Mouse (Mus musculus): Measurements from ENCODE around the gene Aimp1.

Gene Aimp1

GRCm38 (mm10) chr3:132684231-132684928, at the start of gene Aimp1:
TSS of gene Aimp1 (minus strand) at chr3:132684370.
- peak; percentile 17 for DNase-seq (ENCODE audit: low spot score)

DNA sequence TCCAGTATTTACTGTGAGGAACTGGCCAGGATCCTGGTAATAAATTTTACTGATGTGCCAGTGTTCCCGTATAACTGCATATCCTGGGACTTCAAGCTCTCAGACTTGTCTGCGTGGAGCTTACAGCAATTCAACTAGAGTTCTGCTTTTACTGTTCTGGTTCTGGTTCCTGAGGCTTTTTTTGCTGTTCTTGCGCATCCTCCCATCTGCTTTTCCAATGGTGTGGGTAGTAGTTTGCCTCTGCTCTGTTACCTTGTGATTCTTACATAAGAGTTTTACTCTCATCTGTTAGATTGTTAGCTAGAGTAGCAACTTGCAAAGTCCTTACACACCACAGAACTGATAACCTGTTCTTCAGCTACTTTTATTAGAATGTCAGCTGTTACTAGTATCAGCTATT, 40.2 kb upstream of the Aimp1 start:
- no peak for DNase-seq (ENCODE audit: low spot score)

DNA sequence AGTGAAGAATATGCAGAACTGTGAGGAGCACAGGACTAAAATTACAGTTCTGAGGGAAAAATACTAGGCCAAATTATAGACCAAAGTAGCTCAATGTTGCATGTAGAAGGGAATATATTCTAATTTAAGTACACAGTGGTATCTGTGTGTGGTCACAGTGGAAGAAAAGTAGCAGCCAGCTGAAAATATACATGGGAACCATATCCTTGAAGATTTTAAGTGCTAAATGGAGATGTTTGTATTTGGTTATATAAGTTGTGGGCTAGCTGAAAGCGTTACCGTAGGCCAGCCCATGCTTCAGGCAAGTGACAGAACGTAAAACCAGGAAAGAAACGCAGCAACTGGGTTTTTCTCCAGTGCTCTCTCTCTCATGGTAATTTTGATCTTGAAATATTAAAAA, 33.1 kb upstream of the Aimp1 start:
- no peak for DNase-seq (ENCODE audit: low spot score)

DNA sequence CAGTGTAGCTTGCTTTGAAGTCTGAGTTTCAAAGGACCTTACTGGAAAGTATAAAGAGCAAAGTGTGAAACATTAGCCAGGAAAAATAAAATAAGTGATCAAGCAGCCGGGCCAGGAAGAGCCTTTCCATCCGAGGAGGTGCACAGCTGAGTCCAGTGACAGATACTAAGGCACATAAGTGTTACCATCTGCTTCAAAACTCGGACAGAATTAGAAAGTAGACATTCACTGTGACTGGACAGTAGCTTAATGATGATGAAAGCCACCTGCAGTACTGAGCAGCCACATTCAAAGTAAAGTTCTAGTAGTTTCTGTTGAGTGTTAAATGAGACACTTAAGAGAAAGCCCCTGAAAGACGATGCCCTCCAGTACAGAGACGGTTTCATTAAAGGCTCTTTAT, 29.7 kb upstream of the Aimp1 start:
- no peak for DNase-seq (ENCODE audit: low spot score)

- no peak for DNase-seq (ENCODE audit: low spot score)
Measured at GRCm38 (mm10) chr3:132706977-132707376, 22.8 kb upstream of the Aimp1 start.

DNA sequence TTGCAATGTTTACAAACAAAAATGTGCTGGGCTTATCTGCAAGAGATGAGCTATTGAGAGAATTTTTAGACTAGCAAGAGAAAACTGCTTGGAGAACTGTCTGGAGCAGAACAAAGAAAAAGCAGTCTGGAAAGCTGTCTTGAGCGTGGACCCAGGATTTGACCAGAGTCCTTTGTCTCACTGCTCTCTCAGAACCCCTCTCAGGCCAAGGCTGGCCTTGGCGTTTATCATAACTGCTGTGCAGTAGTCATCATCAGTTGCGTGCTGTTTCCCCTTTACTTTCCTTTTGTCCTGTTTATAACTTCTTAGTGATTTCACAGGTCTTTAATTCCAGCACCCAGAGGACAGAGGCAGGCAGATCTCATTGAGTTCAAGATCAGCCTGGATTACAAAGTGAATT, 20.0 kb upstream of the Aimp1 start:
- no peak for DNase-seq (ENCODE audit: low spot score)

DNA sequence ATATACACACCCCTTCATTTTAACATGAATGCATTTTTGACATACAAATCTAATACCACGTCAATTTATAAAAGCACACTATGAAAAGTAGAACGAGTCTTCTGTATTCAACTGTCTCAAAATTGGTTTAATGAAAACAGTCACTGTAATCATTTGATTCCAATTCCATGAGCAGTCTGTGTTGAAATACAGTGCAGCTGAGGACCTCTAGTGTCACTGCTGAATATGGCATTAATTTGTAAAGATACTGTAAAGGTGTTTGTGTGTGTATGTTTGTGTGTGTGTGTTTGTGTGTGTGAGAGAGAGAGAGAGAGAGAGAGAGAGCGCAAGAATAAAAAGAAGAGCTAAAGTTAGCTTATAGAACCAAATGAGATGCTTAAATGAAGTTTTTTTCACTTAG, 17.2 kb upstream of the Aimp1 start:
- peak; percentile 27 for DNase-seq (ENCODE audit: low spot score)

DNA sequence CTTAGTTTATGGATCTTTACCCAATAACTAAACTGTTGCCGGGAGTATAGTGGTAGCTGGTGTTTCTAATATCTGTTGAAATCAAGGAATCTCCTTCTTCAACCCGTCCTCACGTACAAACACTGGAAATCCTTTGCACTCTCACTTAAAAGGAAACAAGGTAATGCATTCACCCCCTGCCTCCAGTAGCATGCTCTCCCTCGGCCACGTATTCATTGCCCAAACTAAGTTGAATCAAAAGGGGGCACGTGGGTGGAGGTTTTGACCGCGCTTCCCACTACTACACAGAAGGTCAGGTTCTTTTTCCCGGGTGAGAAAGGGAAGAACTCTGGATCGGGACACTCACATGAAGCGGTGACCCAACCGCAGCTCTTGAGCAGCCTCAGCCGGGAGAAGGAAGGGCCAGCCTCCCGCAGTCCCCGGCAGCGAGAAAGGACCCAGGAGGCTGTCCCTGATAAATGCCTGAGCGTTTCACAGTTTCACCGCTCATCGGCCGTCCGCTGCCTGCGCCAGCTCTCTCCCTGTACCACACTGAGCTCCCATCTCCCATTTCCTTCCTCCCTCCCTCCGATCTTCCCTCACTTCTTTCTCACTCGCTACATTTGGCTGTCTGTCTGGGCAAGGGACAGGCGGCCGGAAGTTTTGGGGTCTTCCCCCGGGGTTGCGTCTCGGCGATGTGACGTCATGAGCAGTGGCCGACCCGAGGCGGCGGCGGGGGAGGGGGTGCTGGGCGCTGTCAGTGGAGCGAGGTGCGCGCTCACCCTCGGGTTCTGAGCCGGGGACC, 531 bp downstream of the Aimp1 start, which contains the start of gene Tbck:
Tbck (plus strand) TSS at position 698 of the 784 bp plus-strand sequence.
- DNase-seq (ENCODE audit: low spot score): peak; percentile 85

DNA sequence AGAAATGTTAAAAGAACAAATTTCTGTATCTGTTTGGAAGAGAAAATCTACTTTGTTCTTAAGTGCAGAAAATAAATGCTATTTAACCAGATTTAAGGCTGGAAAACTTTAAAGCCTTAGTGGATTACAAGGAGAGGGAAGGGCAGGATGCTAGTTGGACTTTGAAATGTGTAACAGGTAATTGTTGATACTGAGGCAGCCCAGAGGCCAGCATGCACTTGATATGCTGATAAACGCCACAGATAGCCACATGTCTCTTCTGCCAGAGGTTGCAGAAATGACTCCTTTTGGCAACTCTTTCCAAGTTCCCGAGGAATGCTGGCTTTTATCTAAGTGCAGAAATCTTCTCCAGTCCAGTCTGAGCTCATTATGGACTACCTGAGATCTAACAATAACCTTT, 6.7 kb downstream of the Aimp1 start:
- DNase-seq (ENCODE audit: low spot score): no peak

GRCm38 (mm10) chr3:132655955-132656354, 28.2 kb downstream of the Aimp1 start:
- DNase-seq (ENCODE audit: low spot score): no peak

- DNase-seq (ENCODE audit: low spot score): no peak
Measured at GRCm38 (mm10) chr3:132653959-132654358, 30.2 kb downstream of the Aimp1 start.

GRCm38 (mm10) chr3:132651776-132652175, 32.4 kb downstream of the Aimp1 start:
- no peak for DNase-seq (ENCODE audit: low spot score)

- DNase-seq (ENCODE audit: low spot score): no peak
Measured at GRCm38 (mm10) chr3:132650191-132650590, 34.0 kb downstream of the Aimp1 start.

GRCm38 (mm10) chr3:132649368-132649767, 34.8 kb downstream of the Aimp1 start:
- DNase-seq (ENCODE audit: low spot score): no peak

DNA sequence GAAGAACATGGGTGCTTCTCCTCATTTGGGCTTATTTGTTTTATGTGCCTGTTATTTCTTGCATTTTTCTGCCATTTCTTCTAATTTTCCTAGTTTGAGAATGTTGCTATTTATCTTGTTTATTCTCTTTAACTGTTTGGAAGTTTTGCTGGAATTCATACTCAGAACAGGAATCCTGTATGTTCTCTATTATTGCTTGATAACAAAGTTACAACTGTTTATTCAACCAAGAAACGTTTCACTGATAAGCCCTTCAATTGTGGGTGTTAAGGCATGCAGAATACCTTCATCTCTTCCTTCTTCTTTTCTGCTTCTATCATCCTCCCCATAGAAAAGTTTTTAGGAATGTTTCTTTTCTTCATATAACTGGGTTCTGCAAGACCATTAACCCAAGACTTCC, 37.4 kb downstream of the Aimp1 start:
- no peak for DNase-seq (ENCODE audit: low spot score)

- no peak for DNase-seq (ENCODE audit: low spot score)
Measured at GRCm38 (mm10) chr3:132644071-132644470, 40.1 kb downstream of the Aimp1 start.

- no peak for DNase-seq (ENCODE audit: low spot score)
Measured at GRCm38 (mm10) chr3:132637080-132637479, 47.1 kb downstream of the Aimp1 start.

DNA sequence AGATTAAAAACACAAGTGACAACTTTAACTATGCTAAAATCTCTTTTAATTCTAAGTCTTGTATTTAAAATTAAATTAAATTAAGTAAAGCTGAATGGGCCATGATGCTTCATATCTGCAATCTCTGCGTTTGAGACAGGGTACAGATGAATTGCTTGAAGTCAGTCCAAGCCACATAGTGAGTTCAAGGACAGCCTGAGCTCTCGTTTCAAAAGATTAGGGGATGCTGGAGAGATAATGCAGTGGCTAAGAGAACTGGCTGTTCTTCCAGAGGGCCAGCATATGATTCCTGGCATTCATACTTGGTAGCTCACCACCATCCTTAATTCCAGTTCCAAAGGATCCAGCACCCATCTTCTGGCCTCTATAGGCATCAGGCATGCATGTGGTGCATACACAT, 50.9 kb downstream of the Aimp1 start:
- DNase-seq (ENCODE audit: low spot score): no peak

- DNase-seq (ENCODE audit: low spot score): no peak
Measured at GRCm38 (mm10) chr3:132629601-132630239, 54.5 kb downstream of the Aimp1 start, which contains the start of gene Gimd1. TSS of gene Gimd1 (plus strand) at chr3:132629820.

GRCm38 (mm10) chr3:132628741-132629140, 55.4 kb downstream of the Aimp1 start:
- no peak for DNase-seq (ENCODE audit: low spot score)

All from c-Kit-positive CD71-positive TER-119-positive erythroid progenitor cells, embryonic 14.5 days (primary cell).